Mouse (Mus musculus): ENCODE measurements around the gene 9230104L09Rik.

DNA sequence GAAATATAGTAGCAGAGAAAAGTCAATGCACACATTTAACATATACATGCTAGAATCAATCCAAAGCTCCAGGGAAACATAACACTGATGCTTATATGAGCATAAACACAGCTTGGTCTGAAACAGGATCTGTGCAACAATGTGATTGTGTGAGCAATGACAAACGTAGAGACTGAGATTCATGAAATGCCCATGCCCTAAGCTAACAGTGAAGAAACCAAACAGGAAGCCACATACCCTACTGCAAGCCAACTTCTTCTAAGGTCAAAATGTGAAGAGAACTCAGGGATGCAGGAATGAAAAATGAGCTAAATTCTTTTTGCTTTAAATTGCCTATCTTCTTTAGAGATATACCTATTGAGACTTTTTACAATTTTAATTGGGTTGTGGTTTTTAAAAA, 4.1 kb upstream of the 9230104L09Rik start:
- no peak for TF ChIP-seq MYOG (IDR thresholded peaks at IDR 0.05; ENCODE audit: control insufficient read depth in 1 of 3, insufficient read depth in 1 of 3, insufficient read length in 2 of 3, low read depth in 2 of 3)
- TF ChIP-seq CEBPB (IDR thresholded peaks at IDR 0.05; ENCODE audit: insufficient read depth, poor library complexity, severe bottlenecking) = no peak
- no peak for TF ChIP-seq POLR2A (IDR thresholded peaks at IDR 0.05; ENCODE audit: insufficient read length, low read depth)
